Mouse (Mus musculus): ENCODE measurements around the gene Arhgap33.

The Arhgap33 gene

DNA sequence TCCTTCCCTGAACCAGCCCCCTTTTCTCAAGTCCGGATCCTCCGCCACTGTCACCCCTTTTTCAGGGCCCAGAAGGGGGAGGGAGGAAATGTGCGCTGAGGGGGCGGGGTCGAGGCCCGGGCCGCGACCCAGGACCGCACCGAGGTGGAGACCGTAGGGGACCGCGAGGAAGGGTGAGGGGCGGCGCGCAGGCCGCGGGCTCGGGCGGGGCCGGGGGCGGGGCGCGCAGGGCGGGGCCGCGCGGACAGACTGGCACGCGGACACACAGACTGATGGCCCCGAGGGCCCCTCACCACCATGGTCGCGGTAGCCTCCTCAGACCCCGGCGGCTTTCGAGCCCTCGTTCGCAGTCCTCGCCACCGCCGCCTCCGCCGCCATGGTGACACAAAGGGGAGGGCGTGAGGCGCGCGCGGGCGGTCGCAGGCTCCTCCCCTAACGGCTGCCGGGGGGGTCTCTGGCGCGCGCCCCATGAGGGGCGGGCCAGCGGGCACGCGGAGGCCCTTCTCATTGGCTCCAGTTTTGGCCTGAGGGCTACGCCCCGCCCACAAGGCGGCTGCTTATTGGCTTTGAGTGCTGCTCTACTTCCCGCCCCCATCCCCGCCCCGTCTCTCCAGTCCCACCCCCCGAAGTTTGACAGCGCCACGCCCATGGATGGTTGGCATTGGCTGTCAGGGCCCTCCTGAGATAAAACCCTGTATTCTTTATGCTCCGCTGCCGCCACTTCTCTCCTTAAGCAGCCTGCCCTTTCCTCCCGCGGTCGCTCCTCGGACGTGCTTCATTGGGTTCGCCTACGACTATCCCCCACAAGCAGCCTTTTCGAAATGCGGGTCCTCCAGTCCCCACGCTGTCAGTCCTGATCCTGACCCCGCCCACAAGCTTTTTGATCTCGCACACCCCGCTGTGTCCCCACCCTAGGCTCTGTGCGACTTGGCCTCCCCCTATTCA is at the start of gene Arhgap33:
Gene Arhgap33 (minus strand): TSS at position 428 of the 945 bp plus-strand sequence.
- peak; percentile 87 for DNase-seq (ENCODE audit: low read depth)

DNA sequence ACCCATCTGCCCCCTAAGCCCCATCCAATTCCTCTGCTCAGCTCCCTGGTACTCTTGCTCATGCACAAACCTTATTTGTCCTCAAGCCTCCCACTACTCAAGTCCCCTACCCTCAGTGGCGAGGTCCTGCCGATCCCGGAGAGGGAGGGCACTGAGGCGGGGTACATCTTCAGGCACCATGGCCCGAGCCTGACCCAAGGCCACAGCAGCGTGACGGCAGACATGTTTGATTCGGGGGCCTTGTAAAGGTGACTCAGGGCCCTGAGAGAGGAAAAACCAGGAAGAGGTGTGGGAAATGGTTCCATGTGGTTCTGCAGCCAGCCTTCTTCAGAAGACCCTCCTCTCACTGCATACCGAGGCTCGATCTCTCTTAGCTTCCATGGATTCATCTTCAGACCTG is 49.5 kb upstream of the Arhgap33 start:
- DNase-seq (ENCODE audit: low read depth), result no peak

DNA sequence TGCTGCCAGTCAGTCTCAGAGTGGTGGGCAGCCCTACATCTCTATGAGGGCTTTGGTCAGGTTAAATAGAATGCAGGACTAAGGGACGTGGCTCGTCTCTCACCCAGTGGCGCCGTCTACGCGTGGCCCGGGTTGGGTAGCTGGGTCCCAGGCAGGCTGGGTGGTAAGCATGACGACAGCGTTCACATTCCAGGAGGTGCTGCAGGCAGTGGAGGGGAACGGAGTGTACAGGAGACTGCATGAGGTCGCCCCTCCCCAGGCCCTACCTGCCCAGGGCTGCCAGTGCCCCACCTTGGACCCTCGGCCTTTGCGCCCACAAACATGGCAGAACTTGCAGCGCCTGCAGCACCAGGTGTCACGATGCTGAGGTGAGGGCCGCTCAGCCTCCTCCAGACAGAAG is 46.7 kb upstream of the Arhgap33 start:
- DNase-seq (ENCODE audit: low read depth), result no peak

DNA sequence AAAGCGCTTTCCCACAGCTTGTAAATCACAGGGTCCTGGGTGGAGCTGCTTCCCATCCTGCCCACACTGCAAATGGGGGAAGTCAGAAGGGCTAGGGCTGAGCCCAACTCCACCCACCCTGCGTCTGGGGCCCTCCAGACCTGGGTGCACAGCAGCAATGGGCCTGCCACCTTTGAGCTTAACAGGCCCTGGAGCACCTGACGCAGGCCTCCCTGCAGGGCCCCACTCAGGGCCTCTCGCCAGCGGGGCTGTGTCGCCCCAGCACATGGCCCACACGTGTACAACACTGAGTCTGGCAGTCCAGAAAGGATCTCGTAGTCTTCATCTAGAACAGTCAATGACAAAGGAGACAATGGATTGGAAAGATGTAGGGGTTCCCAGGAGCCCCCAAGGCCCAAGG is 45.1 kb upstream of the Arhgap33 start:
- DNase-seq (ENCODE audit: low read depth), result no peak

DNA sequence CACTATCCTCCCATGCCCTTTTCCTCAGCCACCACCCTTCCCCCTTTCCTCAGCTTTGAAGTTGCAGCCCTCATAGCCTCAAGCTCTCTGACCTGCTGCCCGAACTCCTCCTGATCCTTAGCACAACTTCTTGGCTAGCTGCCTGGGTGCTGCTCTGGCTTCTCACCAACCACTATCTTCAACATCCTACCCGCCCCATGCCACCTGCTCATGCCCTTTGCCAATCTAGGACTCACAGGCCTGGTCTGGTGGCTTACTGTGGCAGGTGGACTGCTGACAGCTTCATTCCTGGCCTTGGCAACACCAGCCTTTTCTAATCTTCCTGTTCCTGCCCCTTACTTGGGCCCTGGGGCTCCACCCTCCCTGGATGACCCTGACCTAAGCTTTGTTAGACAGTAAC is 38.1 kb upstream of the Arhgap33 start:
- DNase-seq (ENCODE audit: low read depth), result no peak

- no peak for DNase-seq (ENCODE audit: low read depth)
Measured at GRCm38 (mm10) chr7:30572389-30572788, 37.5 kb upstream of the Arhgap33 start.

DNA sequence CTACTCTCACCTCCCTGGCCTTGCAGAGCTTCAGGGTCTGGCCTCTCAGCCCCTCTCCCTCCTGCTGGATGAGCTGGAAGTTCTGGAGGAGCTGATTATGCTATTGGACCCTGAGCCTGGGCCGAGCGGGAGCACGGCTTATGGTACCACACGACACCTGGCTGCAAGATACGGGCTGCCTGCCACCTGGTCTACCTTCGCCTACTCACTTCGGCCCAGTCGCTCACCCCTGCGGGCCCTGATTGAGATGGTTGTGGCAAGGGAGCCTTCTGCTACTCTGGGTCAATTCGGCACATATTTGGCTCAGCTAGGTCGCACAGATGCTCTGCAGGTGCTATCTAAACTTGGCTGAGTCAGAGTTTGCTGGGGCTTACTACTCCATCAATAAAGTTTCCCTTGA is 32.7 kb upstream of the Arhgap33 start:
- no peak for DNase-seq (ENCODE audit: low read depth)

- DNase-seq (ENCODE audit: low read depth), result no peak
Measured at GRCm38 (mm10) chr7:30566033-30566432, 31.2 kb upstream of the Arhgap33 start.

DNA sequence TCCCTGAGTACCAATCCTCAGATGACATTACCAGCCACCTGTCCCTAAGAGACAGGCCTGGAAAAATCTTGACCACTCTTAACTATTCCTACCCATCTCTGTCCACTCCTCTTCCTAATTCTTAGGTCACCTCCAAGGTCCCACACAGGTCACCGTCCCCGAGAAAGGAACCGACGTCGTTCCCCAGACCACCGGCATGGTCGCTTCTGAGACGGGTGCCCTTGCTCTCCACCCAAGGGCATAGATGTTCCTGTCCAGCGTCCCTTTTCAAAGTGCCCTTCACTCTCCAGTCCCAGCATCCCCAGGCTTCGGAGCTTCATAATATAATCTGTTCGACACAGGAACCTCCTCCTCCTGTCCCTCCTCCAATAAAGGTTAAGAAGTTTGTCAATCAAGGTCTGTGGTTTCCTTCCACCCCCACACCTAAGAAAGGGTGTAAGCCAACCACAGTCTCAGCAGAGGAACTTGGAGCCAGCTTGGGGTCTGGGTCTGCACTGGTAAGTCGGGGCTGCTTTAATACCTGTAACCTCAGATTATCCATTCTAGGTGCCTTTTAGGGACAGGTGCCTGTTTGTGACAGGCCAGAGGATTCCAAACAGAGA is 30.2 kb upstream of the Arhgap33 start, which contains the start of gene Igflr1:
Gene Igflr1 (plus strand): TSS at position 458 of the 602 bp plus-strand sequence.
- DNase-seq (ENCODE audit: low read depth), result no peak

DNA sequence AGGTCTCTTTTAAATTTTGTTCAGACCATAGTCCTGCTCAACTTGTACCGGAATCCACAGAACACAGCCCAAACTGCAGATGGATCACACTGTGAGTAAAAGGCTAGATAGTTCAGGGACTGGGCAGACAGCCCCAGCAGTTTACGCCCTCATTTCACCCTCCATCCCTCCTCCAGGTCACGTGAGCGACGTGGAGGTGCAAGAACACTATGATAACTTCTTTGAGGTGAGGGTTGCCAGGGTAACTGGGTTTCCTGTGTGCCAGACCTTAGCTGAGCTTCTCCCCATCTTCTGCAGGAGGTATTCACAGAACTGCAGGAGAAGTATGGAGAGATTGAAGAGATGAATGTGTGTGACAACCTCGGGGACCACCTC is 29.0 kb upstream of the Arhgap33 start:
- no peak for DNase-seq (ENCODE audit: low read depth)

GRCm38 (mm10) chr7:30563117-30563905 is 28.5 kb upstream of the Arhgap33 start, which contains the start of the genes U2af1l4, Gm49396 and Psenen:
Gene U2af1l4 (plus strand): TSS chr7:30563301.
Gene Gm49396 (plus strand): TSS chr7:30563344.
Gene Psenen (minus strand): TSS chr7:30563627.
- peak; percentile 95 for DNase-seq (ENCODE audit: low read depth)

DNA sequence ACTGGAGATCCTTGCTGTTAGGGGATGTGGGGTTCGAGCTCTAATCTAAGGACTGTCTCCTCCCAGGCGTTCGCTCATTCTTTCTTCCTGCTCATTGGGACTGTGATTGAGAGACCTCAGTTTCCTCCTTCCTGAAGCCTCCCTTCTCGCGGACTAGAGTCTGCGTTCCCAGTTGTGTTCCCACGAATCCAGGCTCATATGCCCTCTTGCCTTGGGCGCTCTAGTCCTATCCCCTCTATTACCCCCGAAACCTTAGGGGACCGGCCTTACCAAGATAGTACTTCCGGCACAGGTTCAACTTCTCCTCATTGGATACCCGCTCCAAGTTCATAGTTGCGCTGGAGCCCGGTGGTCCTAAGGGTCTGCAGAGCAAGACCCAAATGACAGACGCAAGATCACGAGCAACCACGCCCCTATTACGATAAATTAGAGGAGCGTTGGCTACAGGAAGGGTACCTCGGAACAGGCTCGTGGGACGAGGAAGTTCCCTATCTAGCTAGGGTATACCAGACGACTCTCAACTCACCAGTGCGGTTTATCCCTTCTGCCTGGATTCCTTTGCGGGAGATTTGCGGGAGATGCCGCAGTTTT is 27.8 kb upstream of the Arhgap33 start:
- DNase-seq (ENCODE audit: low read depth), result peak; percentile 28

- no peak for DNase-seq (ENCODE audit: low read depth)
Measured at GRCm38 (mm10) chr7:30560296-30560695, 25.4 kb upstream of the Arhgap33 start.

DNA sequence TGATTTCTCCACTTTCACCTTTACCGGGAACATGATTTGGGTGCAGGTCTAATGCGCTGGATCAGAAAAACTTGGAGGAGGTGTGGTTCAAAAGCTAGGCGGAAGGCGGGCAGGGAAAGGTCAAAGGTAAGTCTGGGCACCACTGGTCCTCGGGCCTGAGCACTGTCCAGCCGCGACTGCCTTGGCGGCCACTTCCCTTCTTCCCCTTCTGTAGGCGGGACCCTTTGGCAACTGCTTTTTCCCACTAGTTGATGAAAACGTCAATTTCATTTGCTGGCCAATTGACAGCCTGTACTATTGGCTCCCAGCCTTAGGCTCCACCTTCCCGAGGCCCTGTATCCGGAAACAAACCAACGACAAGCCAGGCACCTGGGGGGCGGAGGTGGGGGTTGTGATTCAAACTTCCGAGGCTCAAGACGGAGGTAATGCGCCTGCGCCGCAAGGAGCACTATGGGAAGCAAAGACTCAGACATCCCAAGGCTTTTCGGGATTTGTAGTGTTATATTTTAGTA is 24.6 kb upstream of the Arhgap33 start, which contains the start of gene Lin37:
Gene Lin37 (minus strand): TSS at position 396 of the 512 bp plus-strand sequence.
- peak; percentile 100 for DNase-seq (ENCODE audit: low read depth)

DNA sequence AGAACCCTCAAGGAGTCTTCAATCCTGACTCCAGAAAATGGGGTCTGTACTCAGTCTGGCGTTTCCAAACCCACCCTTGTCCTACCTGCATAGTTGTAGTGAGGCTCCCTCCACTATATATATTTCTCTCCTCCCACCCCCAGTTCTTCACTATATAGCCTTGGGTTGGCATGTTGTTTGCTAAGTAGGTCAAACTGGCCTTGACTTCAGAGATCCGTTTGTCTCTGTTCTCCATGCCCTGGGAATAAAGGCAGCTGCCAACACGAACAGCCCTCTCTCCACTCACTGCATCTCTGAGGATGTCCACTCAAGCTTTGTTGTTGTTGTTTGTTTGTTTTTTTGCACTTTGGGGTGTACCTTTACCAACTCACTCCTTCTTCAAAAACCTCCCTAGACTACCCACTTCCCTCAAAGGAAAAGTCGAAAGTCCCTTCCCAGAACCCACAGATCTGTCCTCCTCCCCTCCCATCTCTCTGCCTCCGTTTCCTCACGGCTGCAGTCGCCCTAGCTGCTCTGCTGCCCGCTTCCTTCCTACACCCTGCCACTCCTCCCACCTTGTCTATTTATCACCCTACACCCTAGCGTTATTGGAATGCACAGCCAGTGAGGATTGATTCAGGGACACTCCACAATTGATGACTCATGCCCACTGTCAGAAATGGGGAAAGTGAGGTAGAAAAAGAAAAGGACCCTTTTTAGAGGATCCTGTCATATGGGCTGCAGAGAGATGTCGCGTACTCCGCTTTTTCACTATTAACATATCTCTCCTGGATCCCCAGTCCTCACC is 24.0 kb upstream of the Arhgap33 start:
- no peak for DNase-seq (ENCODE audit: low read depth)

DNA sequence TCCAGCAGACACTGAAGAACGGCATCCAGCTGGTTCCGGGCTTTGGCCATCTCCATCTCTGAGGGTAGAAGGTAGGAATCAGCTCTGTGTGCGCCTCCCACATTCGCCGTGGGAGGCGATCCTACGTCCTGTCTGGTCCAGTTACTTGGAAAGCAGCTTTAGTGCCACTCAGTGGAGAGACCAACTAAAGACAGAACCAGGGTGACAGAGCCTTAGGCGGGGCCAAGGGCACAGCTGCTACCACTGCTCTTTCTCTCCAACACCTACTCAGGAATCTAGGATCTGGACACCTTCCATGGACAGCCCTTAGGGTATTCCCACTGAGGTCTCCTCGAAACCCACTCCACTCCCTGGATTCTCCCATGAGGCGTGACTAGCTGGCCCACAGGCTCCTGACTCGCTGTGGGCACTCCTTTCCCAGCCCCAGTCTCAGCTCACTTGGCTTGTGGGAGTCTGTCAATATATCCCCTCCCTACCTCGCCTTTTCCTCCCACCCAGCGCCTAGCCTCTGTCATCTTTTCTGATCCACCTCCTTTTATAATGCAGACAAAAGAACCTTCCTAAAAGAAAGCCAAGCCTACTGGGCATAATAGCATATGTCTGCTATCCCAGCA is 23.1 kb upstream of the Arhgap33 start:
- no peak for DNase-seq (ENCODE audit: low read depth)

DNA sequence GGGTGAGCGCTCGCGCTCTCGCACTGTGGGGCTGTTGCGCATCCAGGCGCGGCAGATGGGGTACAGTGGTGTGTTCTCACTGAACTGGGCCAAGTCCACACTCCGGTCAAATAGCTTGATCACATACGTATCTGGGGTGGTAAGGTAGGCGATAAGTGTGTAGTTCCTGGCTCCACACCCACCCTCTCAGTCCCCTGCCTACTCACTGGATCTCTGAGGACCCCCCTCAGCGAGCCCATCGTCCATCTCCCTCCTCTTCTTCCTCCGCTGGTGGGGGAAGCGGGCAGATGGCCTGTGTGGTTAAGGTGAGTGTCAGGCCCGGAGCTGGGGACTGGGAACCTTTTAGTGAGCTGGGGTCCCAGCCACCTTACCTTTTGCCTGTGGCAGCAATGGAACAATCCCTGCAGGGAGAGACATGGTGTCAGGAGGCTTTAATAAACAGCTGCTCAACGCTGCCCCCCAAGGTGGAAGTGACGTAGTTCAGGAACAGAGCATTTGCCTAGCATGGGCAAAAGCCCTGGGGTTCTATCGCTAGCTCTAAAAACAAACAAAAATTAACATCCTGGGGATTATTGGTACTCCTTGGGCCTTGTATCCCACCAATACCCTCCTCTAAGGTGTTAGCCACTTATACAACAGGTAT is 22.2 kb upstream of the Arhgap33 start:
- no peak for DNase-seq (ENCODE audit: low read depth)

DNA sequence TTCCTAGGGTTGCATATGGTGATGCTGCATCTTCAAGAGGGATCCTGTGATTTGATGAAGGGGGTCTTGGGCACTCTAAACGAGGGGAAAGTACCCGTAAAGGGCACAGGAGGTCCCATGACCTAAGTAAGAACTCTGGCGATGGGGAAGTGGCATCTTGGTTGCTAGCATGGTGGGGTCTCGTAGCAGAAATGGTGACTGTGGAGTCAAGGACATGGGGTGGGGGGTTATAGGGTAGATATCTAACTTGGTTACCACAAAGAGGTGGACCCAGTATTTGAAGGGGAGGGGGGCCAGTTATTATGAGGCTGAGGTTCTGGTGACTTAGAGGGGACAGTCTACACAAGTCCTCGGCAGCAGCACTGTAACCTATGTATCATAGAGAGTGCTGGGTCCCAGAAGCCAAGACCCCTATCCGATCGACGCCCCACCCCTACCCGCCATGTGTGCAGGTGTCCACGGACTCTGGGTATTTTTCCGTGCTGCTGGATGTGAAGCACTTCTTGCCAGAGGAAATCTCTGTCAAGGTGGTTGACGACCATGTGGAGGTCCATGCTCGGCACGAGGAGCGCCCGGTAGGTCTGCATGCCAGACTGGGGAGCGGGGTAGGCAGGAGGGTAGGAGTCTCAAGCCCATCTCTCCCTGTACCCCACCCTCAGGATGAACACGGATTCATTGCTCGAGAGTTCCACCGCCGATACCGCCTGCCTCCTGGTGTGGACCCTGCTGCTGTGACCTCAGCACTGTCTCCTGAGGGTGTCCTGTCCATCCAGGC is 19.1 kb upstream of the Arhgap33 start:
- DNase-seq (ENCODE audit: low read depth), result no peak

GRCm38 (mm10) chr7:30553021-30553589 is 18.2 kb upstream of the Arhgap33 start:
- DNase-seq (ENCODE audit: low read depth), result no peak

Measured in fibroblast of lung, adult 2 months (primary cell).